Mouse (Mus musculus) heart, embryonic 15.5 days (tissue): ENCODE data around the gene Nfia. TPM values are rescaled to one million over a fixed set of nuclear protein-coding genes. Genes with fewer than 3 reads are reported as not detected.

Experiments
- ATAC-seq: fragments of 200-750 bp; cut with Nextera tagmentation; replicated peaks from 2 replicates; pipeline ENCODE4 v1.8.0; 2017; ENCODE audit warnings: low read depth, moderate TSS enrichment; ENCODE audit not compliant: insufficient number of reproducible peaks, insufficient read depth, low FRiP score
- H3K27ac ChIP-seq: fragments of 300-500 bp; sonication (generic); 2 replicates; pipeline ENCODE4 v1.5.1; 2015; ENCODE audit warnings: mild to moderate bottlenecking, inconsistent platforms
- H3K27me3 ChIP-seq: fragments of 300-500 bp; sonication (generic); 2 replicates; pipeline ENCODE4 v1.6.1; 2015; ENCODE audit warnings: inconsistent platforms
- H3K36me3 ChIP-seq: fragments of 300-500 bp; sonication (generic); 2 replicates; pipeline ENCODE4 v1.6.1; 2015; ENCODE audit warnings: mild to moderate bottlenecking, inconsistent platforms
- H3K4me1 ChIP-seq: fragments of 300-500 bp; sonication (generic); replicated peaks from 2 replicates; pipeline ENCODE4 v1.6.1; 2015; ENCODE audit warnings: inconsistent platforms
- H3K4me2 ChIP-seq: fragments of 300-500 bp; sonication (generic); 2 replicates; pipeline ENCODE4 v1.6.1; 2015; ENCODE audit warnings: inconsistent platforms, mild to moderate bottlenecking, moderate library complexity
- H3K4me3 ChIP-seq: fragments of 300-500 bp; sonication (generic); 2 replicates; pipeline ENCODE4 v1.5.1; 2015; ENCODE audit warnings: mild to moderate bottlenecking, inconsistent platforms
- H3K9ac ChIP-seq: fragments of 300-500 bp; sonication (generic); 2 replicates; pipeline ENCODE4 v1.6.1; 2015; ENCODE audit warnings: mild to moderate bottlenecking, inconsistent platforms
- H3K9me3 ChIP-seq: fragments of 300-500 bp; sonication (generic); replicated peaks from 2 replicates; pipeline ENCODE4 v1.6.1; 2016; ENCODE audit warnings: inconsistent platforms
- WGBS: fragments of 180-500 bp; shearing (Covaris S2); methylation state at CpG from one replicate; pipeline ENCODE4 v1.1.7; 2015; ENCODE audit warnings: mixed read lengths; 5-methylcytosine and 5-hydroxymethylcytosine counted together
- polyA plus RNA-seq: library from polyadenylated mRNA; unstranded; fragments of >200 nt; fragmentation: Nextera tagmentation; extraction: Ambion mirVana; gene quantifications from 2 replicates; pipeline ENCODE4 v1.2.1, GENCODE M21; 2015

Nfia gene
- polyA plus RNA-seq, 1 experiment from 2014 or later = 47.9 TPM

- Histone ChIP-seq H3K4me3 (no peak overlapping the region), H3K36me3 (no peaks in the 10 kb centered on the region), H3K27me3 (no peaks in the 10 kb centered on the region), H3K27ac (peak overlapping the region; percentile 87), H3K9me3 (no peaks in the 10 kb centered on the region), H3K4me1 (peaks cover 45% of the 10 kb centered on the region), H3K4me2 (peak overlapping the region; percentile 57), H3K9ac (no peak overlapping the region)
- WGBS = 84% methylated on average over 2 of the region's 2 CpGs
- ATAC-seq = no peak
Measured at GRCm38 (mm10) chr4:97919773-97920172, 147.2 kb downstream of the Nfia start.

- peak overlapping the region; percentile 87 for H3K27ac ChIP-seq
- H3K9me3 ChIP-seq = no peaks in the 10 kb centered on the region
- ATAC-seq = 0 out of 2 replicates have a peak, but pooled peaks have one; percentile 41
- H3K4me1 ChIP-seq = peaks cover 52% of the 10 kb centered on the region
- H3K36me3 ChIP-seq = no peaks in the 10 kb centered on the region
- H3K27me3 ChIP-seq = no peaks in the 10 kb centered on the region
- 0 out of 2 replicates have a peak overlapping the region, but pooled peaks have one; percentile 23 for H3K9ac ChIP-seq
- H3K4me2 ChIP-seq = peak overlapping the region; percentile 57
- WGBS = 21% methylated on average over 10 of the region's 10 CpGs
- peak overlapping the region; percentile 30 for H3K4me3 ChIP-seq
Measured at GRCm38 (mm10) chr4:97920287-97921079, 147.9 kb downstream of the Nfia start.

GRCm38 (mm10) chr4:97921682-97922081 lies 149.1 kb downstream of the Nfia start:
- Histone ChIP-seq H3K9me3 (no peaks in the 10 kb centered on the region), H3K27me3 (no peaks in the 10 kb centered on the region), H3K4me2 (no peak overlapping the region), H3K4me1 (peaks cover 58% of the 10 kb centered on the region), H3K9ac (no peak overlapping the region), H3K4me3 (no peak overlapping the region), H3K27ac (no peak overlapping the region), H3K36me3 (no peaks in the 10 kb centered on the region)
- no peak for ATAC-seq

GRCm38 (mm10) chr4:97923248-97923647 lies 150.7 kb downstream of the Nfia start:
- Histone ChIP-seq H3K4me3 (no peak overlapping the region), H3K4me1 (peaks cover 57% of the 10 kb centered on the region), H3K9me3 (no peaks in the 10 kb centered on the region), H3K36me3 (no peaks in the 10 kb centered on the region), H3K27ac (peak overlapping the region; percentile 69), H3K27me3 (no peaks in the 10 kb centered on the region), H3K9ac (no peak overlapping the region), H3K4me2 (no peak overlapping the region)
- 44% methylated on average over 5 of the region's 5 CpGs for WGBS
- no peak for ATAC-seq

- no peaks in the 10 kb centered on the region for H3K27me3 ChIP-seq
- H3K4me2 ChIP-seq = peak overlapping the region; percentile 17; the same call in 1 of the 2 replicates
- peak overlapping the region; percentile 69 for H3K27ac ChIP-seq
- ATAC-seq = peak; percentile 60
- H3K9me3 ChIP-seq = no peaks in the 10 kb centered on the region
- no peak overlapping the region for H3K9ac ChIP-seq
- no peaks in the 10 kb centered on the region for H3K36me3 ChIP-seq
- 53% methylated on average over 8 of the region's 8 CpGs for WGBS
- H3K4me1 ChIP-seq = peaks cover 51% of the 10 kb centered on the region
- no peak overlapping the region for H3K4me3 ChIP-seq
Measured at GRCm38 (mm10) chr4:97923876-97924316, 151.4 kb downstream of the Nfia start.

GRCm38 (mm10) chr4:97924414-97924813 lies 151.9 kb downstream of the Nfia start:
- 46% methylated on average over 5 of the region's 5 CpGs for WGBS
- H3K36me3 ChIP-seq = no peaks in the 10 kb centered on the region
- no peak for ATAC-seq
- H3K4me2 ChIP-seq = no peak overlapping the region
- peak overlapping the region; percentile 69 for H3K27ac ChIP-seq
- no peaks in the 10 kb centered on the region for H3K9me3 ChIP-seq
- no peak overlapping the region for H3K9ac ChIP-seq
- no peaks in the 10 kb centered on the region for H3K27me3 ChIP-seq
- peaks cover 47% of the 10 kb centered on the region for H3K4me1 ChIP-seq
- H3K4me3 ChIP-seq = no peak overlapping the region

- H3K27me3 ChIP-seq = no peaks in the 10 kb centered on the region
- H3K36me3 ChIP-seq = no peaks in the 10 kb centered on the region
- H3K27ac ChIP-seq = peak overlapping the region; percentile 69
- no peak overlapping the region for H3K9ac ChIP-seq
- peaks cover 47% of the 10 kb centered on the region for H3K4me1 ChIP-seq
- H3K9me3 ChIP-seq = no peaks in the 10 kb centered on the region
- H3K4me3 ChIP-seq = no peak overlapping the region
- H3K4me2 ChIP-seq = no peak overlapping the region
- WGBS = 81% methylated on average over 3 of the region's 3 CpGs
- no peak for ATAC-seq
Measured at GRCm38 (mm10) chr4:97924855-97925254, 152.3 kb downstream of the Nfia start.

- no peaks in the 10 kb centered on the region for H3K27me3 ChIP-seq
- H3K4me3 ChIP-seq = no peak overlapping the region
- 62% methylated on average over 4 of the region's 4 CpGs for WGBS
Measured at GRCm38 (mm10) chr4:97925644-97926043, 153.1 kb downstream of the Nfia start.

GRCm38 (mm10) chr4:97926607-97927308 lies 154.2 kb downstream of the Nfia start:
- H3K36me3 ChIP-seq = no peaks in the 10 kb centered on the region
- H3K9me3 ChIP-seq = no peaks in the 10 kb centered on the region
- H3K27me3 ChIP-seq = no peaks in the 10 kb centered on the region
- H3K4me1 ChIP-seq = peaks cover 45% of the 10 kb centered on the region
- no peak overlapping the region for H3K4me3 ChIP-seq
- ATAC-seq = no peak
- H3K4me2 ChIP-seq = no peak overlapping the region
- H3K9ac ChIP-seq = no peak overlapping the region
- 63% methylated on average over 5 of the region's 5 CpGs for WGBS
- peak overlapping the region; percentile 17 for H3K27ac ChIP-seq

More at GRCm38 (mm10) chr4:97925644-97926043, 153.1 kb downstream of the Nfia start:
- H3K9ac ChIP-seq = 0 out of 2 replicates have a peak overlapping the region, but pooled peaks have one; percentile 12
- no peaks in the 10 kb centered on the region for H3K36me3 ChIP-seq
- H3K4me2 ChIP-seq = no peak overlapping the region
- H3K4me1 ChIP-seq = peaks cover 46% of the 10 kb centered on the region
- H3K27ac ChIP-seq = no peak overlapping the region
- H3K9me3 ChIP-seq = no peaks in the 10 kb centered on the region
- ATAC-seq = no peak

GRCm38 (mm10) chr4:97927309-97927656 lies 154.7 kb downstream of the Nfia start:
- H3K4me3 ChIP-seq = no peak overlapping the region
- H3K9me3 ChIP-seq = no peaks in the 10 kb centered on the region
- H3K4me1 ChIP-seq = peaks cover 46% of the 10 kb centered on the region
- H3K4me2 ChIP-seq = no peak overlapping the region
- no peak overlapping the region for H3K9ac ChIP-seq
- H3K27me3 ChIP-seq = no peaks in the 10 kb centered on the region
- H3K36me3 ChIP-seq = no peaks in the 10 kb centered on the region
- H3K27ac ChIP-seq = peak overlapping the region; percentile 17
- WGBS = 68% methylated on average over 3 of the region's 3 CpGs
- ATAC-seq = no peak

GRCm38 (mm10) chr4:97936371-97936770 lies 163.8 kb downstream of the Nfia start:
- Histone ChIP-seq H3K4me1 (peaks cover 35% of the 10 kb centered on the region), H3K4me2 (no peak overlapping the region), H3K27me3 (no peaks in the 10 kb centered on the region), H3K4me3 (no peak overlapping the region), H3K27ac (peak overlapping the region; percentile 34; the same call in 1 of the 2 replicates), H3K9me3 (no peaks in the 10 kb centered on the region), H3K9ac (no peak overlapping the region), H3K36me3 (no peaks in the 10 kb centered on the region)
- no peak for ATAC-seq
- 91% methylated on average over 2 of the region's 2 CpGs for WGBS
